Mouse (Mus musculus) fibroblast of lung, adult 2 months (primary cell): Measurements from ENCODE around the gene Acat2.
A peak's percentile ranks its signal among the peaks of the same experiment; 100 is the strongest.
"Not testable (repeated sequence)": the region's sequence is repeated elsewhere in the genome, so short reads cannot be mapped to it uniquely, and the experiment has no call there.

ENCODE experiments used
- DNase-seq: peaks from one replicate; pipeline ENCODE4 v3.0.0-alpha.2; 2011; ENCODE audit warnings: low read depth

Acat2 gene

GRCm38 (mm10) chr17:12959377-12959776 is 1.2 kb downstream of the Acat2 start:
- not testable (repeated sequence) for DNase-seq

- no peak for DNase-seq
These were observed 3.9 kb downstream of the Acat2 start for GRCm38 (mm10) chr17:12956664-12957063.

- no peak for DNase-seq
These were observed 10.9 kb downstream of the Acat2 start for GRCm38 (mm10) chr17:12949669-12950068.

- DNase-seq: no peak
These were observed 17.9 kb downstream of the Acat2 start for GRCm38 (mm10) chr17:12942459-12943162.

- no peak for DNase-seq
These were observed 18.8 kb downstream of the Acat2 start for GRCm38 (mm10) chr17:12941543-12942260.

GRCm38 (mm10) chr17:12940151-12940805 is 20.3 kb downstream of the Acat2 start, which contains the start of gene Acat3:
Acat3 (minus strand) TSS chr17:12940600.
- DNase-seq: peak; percentile 57

GRCm38 (mm10) chr17:12939377-12940148 is 21.0 kb downstream of the Acat2 start:
- DNase-seq: not testable (repeated sequence)

GRCm38 (mm10) chr17:12938077-12938476 is 22.5 kb downstream of the Acat2 start:
- no peak for DNase-seq

GRCm38 (mm10) chr17:12937412-12937970 is 23.1 kb downstream of the Acat2 start:
- DNase-seq: no peak

GRCm38 (mm10) chr17:12935719-12936118 is 24.8 kb downstream of the Acat2 start:
- no peak for DNase-seq

GRCm38 (mm10) chr17:12931576-12931975 is 29.0 kb downstream of the Acat2 start:
- not testable (repeated sequence) for DNase-seq

GRCm38 (mm10) chr17:12925703-12926180 is 34.8 kb downstream of the Acat2 start:
- DNase-seq: no peak

GRCm38 (mm10) chr17:12925001-12925400 is 35.5 kb downstream of the Acat2 start:
- peak; percentile 72 for DNase-seq

GRCm38 (mm10) chr17:12921073-12921472 is 39.5 kb downstream of the Acat2 start:
- no peak for DNase-seq

- DNase-seq: no peak
These were observed 43.8 kb downstream of the Acat2 start for GRCm38 (mm10) chr17:12916588-12917380.

- DNase-seq: peak; percentile 99
These were observed 44.5 kb downstream of the Acat2 start, which contains the start of gene Mrpl18 for GRCm38 (mm10) chr17:12915881-12916583. Mrpl18 (minus strand) TSS chr17:12916345.

GRCm38 (mm10) chr17:12915488-12915880 is 45.1 kb downstream of the Acat2 start, which contains the start of gene Tcp1:
Tcp1 (plus strand) TSS chr17:12915701.
- DNase-seq: no peak

GRCm38 (mm10) chr17:12910391-12910790 is 50.2 kb downstream of the Acat2 start:
- no peak for DNase-seq

GRCm38 (mm10) chr17:12909361-12910280 is 50.9 kb downstream of the Acat2 start, which contains the start of gene Pnldc1:
Pnldc1 (minus strand) TSS chr17:12910230.
- no peak for DNase-seq
